Mouse (Mus musculus): ENCODE results near the gene Stxbp4. TPM values are rescaled to one million over a fixed set of nuclear protein-coding genes. Genes with fewer than 3 reads are reported as not detected.

The Stxbp4 gene
- 18.8 and 19.4 TPM in 2 replicates for polyA plus RNA-seq (2014; fragmentation: Nextera tagmentation; extraction: Ambion mirVana)

DNA sequence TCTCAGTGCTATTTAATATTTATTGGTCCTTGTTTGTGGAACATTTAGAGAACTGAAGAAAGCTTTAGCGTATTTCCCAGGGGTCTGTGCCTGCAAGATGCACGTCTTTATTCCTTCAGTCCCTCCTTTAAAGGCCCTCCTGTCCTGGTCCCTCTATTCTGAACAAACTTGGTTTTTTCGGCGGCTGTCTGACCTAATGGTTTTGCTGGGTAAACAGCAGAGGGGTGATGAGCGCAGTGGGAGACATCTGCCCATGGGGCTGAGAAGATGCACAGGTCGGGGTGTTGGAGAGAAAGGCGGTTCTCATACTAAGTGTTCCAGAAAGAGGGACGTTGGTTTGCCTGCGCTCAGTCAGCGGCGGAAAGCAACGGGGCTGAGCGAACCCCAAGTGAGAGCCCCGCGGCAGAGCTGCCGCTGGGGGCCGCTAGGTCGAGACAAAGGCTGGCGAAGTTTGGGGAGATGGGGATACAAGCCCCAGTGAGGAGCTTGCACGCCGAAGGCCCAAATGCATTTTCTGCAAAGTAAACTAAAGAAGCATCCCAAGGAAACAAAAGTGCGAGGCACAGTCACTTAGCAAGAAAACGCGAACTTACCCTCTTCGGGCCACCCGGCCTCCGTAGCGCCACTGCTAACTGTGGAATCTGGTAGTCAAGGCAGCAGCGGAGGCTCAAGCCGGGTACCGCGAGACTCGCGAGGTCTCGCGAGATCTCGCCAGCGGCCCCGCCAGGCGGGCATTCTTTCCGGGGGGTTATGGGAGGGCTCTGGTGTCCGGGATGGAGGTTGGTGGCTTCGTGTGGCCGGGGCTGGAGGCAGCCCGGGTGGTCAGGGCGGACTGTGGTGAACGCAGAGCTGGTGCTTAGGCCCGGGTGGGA is at the start of gene Stxbp4, which contains the start of gene Cox11:
Stxbp4 (minus strand) TSS at position 645 of the 872 bp plus-strand sequence.
Cox11 (plus strand) TSS at position 734 of the 872 bp plus-strand sequence.
- under 1% methylated on average over 48 of the region's 48 CpGs for WGBS
- H3K36me3 ChIP-seq (replicated peaks; ENCODE audit: control insufficient read depth, insufficient read depth): peaks cover 17% of the 10 kb centered on the region
- peak within 1 kb of the TSS; percentile 94 for H3K9ac ChIP-seq

GRCm38 (mm10) chr11:90687040-90687439 is 49.2 kb upstream of the Stxbp4 start:
- peaks cover 7% of the 10 kb centered on the region; the same call in 1 of the 2 replicates for H3K4me1 ChIP-seq (replicated peaks; ENCODE audit: control insufficient read depth, insufficient read depth, low read length)
- no peaks in the 10 kb centered on the region for H3K36me3 ChIP-seq (replicated peaks; ENCODE audit: control insufficient read depth, insufficient read depth)
- H3K9ac ChIP-seq: peak overlapping the region; percentile 66
- ATAC-seq (ENCODE audit: low FRiP score): peak; percentile 13; the same call in 1 of the 2 replicates
- no peaks in the 10 kb centered on the region for H3K9me3 ChIP-seq (ENCODE audit: control insufficient read depth, low read length)
- H3K4me2 ChIP-seq (replicated peaks): peak overlapping the region; percentile 90
- 2% methylated on average over 17 of the region's 17 CpGs for WGBS
- 0 out of 2 replicates have a peak overlapping the region, but pooled peaks have one; percentile 80 for H3K27ac ChIP-seq
- H3K4me3 ChIP-seq (replicated peaks; ENCODE audit: low read length): peak overlapping the region; percentile 62
- no peak for DNase-seq (ENCODE audit: low spot score)
- H3K27me3 ChIP-seq (ENCODE audit: control insufficient read depth, insufficient read depth, low read length): peaks cover 6% of the 10 kb centered on the region; the same call in 1 of the 2 replicates

More for the DNA sequence above, at the start of gene Stxbp4, which contains the start of gene Cox11:
- DNase-seq (ENCODE audit: low spot score) (peak; percentile 98), ATAC-seq (ENCODE audit: low FRiP score) (peak; percentile 96)
- Histone ChIP-seq H3K4me2 (replicated peaks) (peak within 1 kb of the TSS; percentile 59), H3K27me3 (ENCODE audit: control insufficient read depth, insufficient read depth, low read length) (no peaks in the 10 kb centered on the region), H3K27ac (peak within 1 kb of the TSS; percentile 94), H3K4me1 (replicated peaks; ENCODE audit: control insufficient read depth, insufficient read depth, low read length) (peaks cover 18% of the 10 kb centered on the region), H3K4me3 (replicated peaks; ENCODE audit: low read length) (peak within 1 kb of the TSS; percentile 86), H3K9me3 (ENCODE audit: control insufficient read depth, low read length) (no peaks in the 10 kb centered on the region)

DNA sequence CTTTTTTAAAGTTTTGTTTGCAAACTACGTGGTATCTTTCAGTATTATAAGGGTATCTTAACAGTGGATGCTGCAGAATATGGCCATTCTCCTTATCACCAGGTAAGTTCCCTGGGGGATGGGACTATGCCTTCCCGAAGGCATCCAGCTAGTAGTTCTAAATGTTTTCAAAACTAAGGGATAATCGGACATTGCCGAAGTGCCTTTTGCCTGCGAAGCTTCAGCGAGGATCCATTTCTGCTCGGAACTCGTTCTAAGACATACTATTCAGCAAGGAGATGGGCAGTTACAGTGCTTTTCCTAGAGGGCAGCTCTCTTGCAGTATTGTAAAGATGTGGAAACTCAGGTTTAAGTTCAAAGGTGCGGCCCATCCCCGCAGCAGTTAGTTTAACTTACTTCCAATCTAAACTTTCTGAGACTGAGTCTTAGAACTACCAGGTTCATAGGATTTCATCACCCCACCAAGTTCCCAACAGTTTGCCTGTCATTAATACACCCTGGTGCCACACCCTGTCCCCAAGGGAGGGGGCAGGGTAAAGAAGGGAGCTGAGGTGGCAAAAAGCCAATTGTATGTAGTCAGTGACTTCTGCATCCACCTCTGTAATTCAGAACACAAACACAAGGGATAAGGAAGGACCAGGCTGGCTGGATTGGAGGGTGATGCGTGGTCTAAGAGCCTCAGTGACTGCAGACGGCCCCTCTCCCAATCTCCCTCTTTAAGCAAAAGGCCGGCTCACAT is 48.6 kb upstream of the Stxbp4 start:
- peak overlapping the region; percentile 62 for H3K4me3 ChIP-seq (replicated peaks; ENCODE audit: low read length)
- ATAC-seq (ENCODE audit: low FRiP score) (no peak), DNase-seq (ENCODE audit: low spot score) (no peak)
- peaks cover 7% of the 10 kb centered on the region; the same call in 1 of the 2 replicates for H3K4me1 ChIP-seq (replicated peaks; ENCODE audit: control insufficient read depth, insufficient read depth, low read length)
- H3K9ac ChIP-seq: peak overlapping the region; percentile 66; the same call in 1 of the 2 replicates
- peak overlapping the region; percentile 90 for H3K4me2 ChIP-seq (replicated peaks)
- 73% methylated on average over 13 of the region's 13 CpGs for WGBS
- no peaks in the 10 kb centered on the region for H3K9me3 ChIP-seq (ENCODE audit: control insufficient read depth, low read length)
- H3K27me3 ChIP-seq (ENCODE audit: control insufficient read depth, insufficient read depth, low read length): peaks cover 6% of the 10 kb centered on the region; the same call in 1 of the 2 replicates
- H3K27ac ChIP-seq: no peak overlapping the region
- H3K36me3 ChIP-seq (replicated peaks; ENCODE audit: control insufficient read depth, insufficient read depth): no peaks in the 10 kb centered on the region

DNA sequence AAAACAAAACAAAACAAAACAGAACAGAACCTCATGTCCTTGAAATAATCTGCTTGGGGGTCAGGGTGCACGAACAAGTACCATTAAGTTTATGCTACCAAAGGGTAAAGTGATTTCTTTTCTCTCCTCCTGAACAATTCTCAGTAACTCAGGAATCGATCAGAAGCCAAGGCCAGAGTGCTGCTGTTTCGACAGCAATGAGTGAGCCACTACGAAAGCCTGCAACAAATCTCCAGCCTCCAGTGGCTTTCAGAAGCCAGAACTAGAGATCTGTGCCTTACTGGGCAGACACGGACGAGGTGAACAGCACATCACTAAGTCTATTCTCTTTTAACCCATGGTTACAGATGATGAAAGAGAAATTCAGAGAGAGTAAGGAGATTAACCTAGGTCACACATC is 47.3 kb upstream of the Stxbp4 start:
- no peak for ATAC-seq (ENCODE audit: low FRiP score)
- Histone ChIP-seq H3K4me3 (replicated peaks; ENCODE audit: low read length) (no peak overlapping the region), H3K27ac (no peak overlapping the region), H3K36me3 (replicated peaks; ENCODE audit: control insufficient read depth, insufficient read depth) (no peaks in the 10 kb centered on the region), H3K4me1 (replicated peaks; ENCODE audit: control insufficient read depth, insufficient read depth, low read length) (peaks cover 7% of the 10 kb centered on the region; the same call in 1 of the 2 replicates), H3K9ac (no peak overlapping the region), H3K27me3 (ENCODE audit: control insufficient read depth, insufficient read depth, low read length) (peaks cover 6% of the 10 kb centered on the region; the same call in 1 of the 2 replicates), H3K9me3 (ENCODE audit: control insufficient read depth, low read length) (no peaks in the 10 kb centered on the region), H3K4me2 (replicated peaks) (no peak overlapping the region)
- DNase-seq (ENCODE audit: low spot score): no peak
- WGBS: 81% methylated on average over 6 of the region's 6 CpGs

- Histone ChIP-seq H3K36me3 (replicated peaks; ENCODE audit: control insufficient read depth, insufficient read depth) (no peaks in the 10 kb centered on the region), H3K9me3 (ENCODE audit: control insufficient read depth, low read length) (no peaks in the 10 kb centered on the region), H3K9ac (no peak overlapping the region), H3K4me3 (replicated peaks; ENCODE audit: low read length) (no peak overlapping the region), H3K4me1 (replicated peaks; ENCODE audit: control insufficient read depth, insufficient read depth, low read length) (peaks cover 7% of the 10 kb centered on the region; the same call in 1 of the 2 replicates), H3K4me2 (replicated peaks) (no peak overlapping the region), H3K27ac (no peak overlapping the region), H3K27me3 (ENCODE audit: control insufficient read depth, insufficient read depth, low read length) (peaks cover 6% of the 10 kb centered on the region; the same call in 1 of the 2 replicates)
- ATAC-seq (ENCODE audit: low FRiP score): no peak
- no peak for DNase-seq (ENCODE audit: low spot score)
- WGBS: 80% methylated on average over 6 of the region's 6 CpGs
These were observed 46.9 kb upstream of the Stxbp4 start for GRCm38 (mm10) chr11:90684765-90685164.

DNA sequence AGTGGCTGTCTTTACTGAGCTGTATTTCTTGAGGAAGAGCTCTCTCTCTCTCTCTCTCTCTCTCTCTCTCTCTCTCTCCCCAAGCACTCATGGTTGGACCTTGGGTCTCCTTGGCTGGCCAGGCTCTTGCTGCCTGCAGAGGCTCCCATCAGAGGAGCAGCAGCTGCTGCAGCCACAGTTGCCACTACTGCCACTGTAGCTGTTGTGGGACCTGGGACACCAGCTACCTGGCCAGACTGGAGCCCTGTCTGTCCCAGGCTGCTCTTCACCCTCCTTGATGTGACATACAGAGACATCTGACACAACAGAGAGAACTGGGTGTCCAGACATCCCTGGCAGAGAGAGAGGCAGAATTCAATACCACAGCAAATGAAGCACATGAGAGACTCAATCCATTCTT is 43.3 kb upstream of the Stxbp4 start:
- no peak for DNase-seq (ENCODE audit: low spot score)
- Histone ChIP-seq H3K9me3 (ENCODE audit: control insufficient read depth, low read length) (no peaks in the 10 kb centered on the region), H3K27ac (no peak overlapping the region), H3K36me3 (replicated peaks; ENCODE audit: control insufficient read depth, insufficient read depth) (no peaks in the 10 kb centered on the region), H3K4me3 (replicated peaks; ENCODE audit: low read length) (no peak overlapping the region), H3K4me2 (replicated peaks) (no peak overlapping the region), H3K4me1 (replicated peaks; ENCODE audit: control insufficient read depth, insufficient read depth, low read length) (no peaks in the 10 kb centered on the region), H3K9ac (no peak overlapping the region), H3K27me3 (ENCODE audit: control insufficient read depth, insufficient read depth, low read length) (no peaks in the 10 kb centered on the region)
- no peak for ATAC-seq (ENCODE audit: low FRiP score)

- Histone ChIP-seq H3K4me3 (replicated peaks; ENCODE audit: low read length) (no peak overlapping the region), H3K9ac (no peak overlapping the region), H3K4me1 (replicated peaks; ENCODE audit: control insufficient read depth, insufficient read depth, low read length) (no peaks in the 10 kb centered on the region), H3K4me2 (replicated peaks) (no peak overlapping the region), H3K27ac (no peak overlapping the region), H3K36me3 (replicated peaks; ENCODE audit: control insufficient read depth, insufficient read depth) (no peaks in the 10 kb centered on the region), H3K27me3 (ENCODE audit: control insufficient read depth, insufficient read depth, low read length) (no peaks in the 10 kb centered on the region), H3K9me3 (ENCODE audit: control insufficient read depth, low read length) (no peaks in the 10 kb centered on the region)
- WGBS: 87% methylated on average over 5 of the region's 5 CpGs
- DNase-seq (ENCODE audit: low spot score): no peak
- no peak for ATAC-seq (ENCODE audit: low FRiP score)
These were observed 40.7 kb upstream of the Stxbp4 start for GRCm38 (mm10) chr11:90678582-90678981.

GRCm38 (mm10) chr11:90677771-90678288 is 39.9 kb upstream of the Stxbp4 start:
- Histone ChIP-seq H3K4me2 (replicated peaks) (no peak overlapping the region), H3K27ac (no peak overlapping the region), H3K4me3 (replicated peaks; ENCODE audit: low read length) (no peak overlapping the region), H3K4me1 (replicated peaks; ENCODE audit: control insufficient read depth, insufficient read depth, low read length) (no peaks in the 10 kb centered on the region), H3K9ac (no peak overlapping the region), H3K36me3 (replicated peaks; ENCODE audit: control insufficient read depth, insufficient read depth) (no peaks in the 10 kb centered on the region), H3K27me3 (ENCODE audit: control insufficient read depth, insufficient read depth, low read length) (no peaks in the 10 kb centered on the region), H3K9me3 (ENCODE audit: control insufficient read depth, low read length) (no peaks in the 10 kb centered on the region)
- ATAC-seq (ENCODE audit: low FRiP score): no peak
- WGBS: 68% methylated on average over 8 of the region's 8 CpGs
- no peak for DNase-seq (ENCODE audit: low spot score)

- Histone ChIP-seq H3K4me3 (replicated peaks; ENCODE audit: low read length) (no peak overlapping the region), H3K27ac (no peak overlapping the region), H3K9ac (no peak overlapping the region), H3K27me3 (ENCODE audit: control insufficient read depth, insufficient read depth, low read length) (no peaks in the 10 kb centered on the region), H3K4me2 (replicated peaks) (no peak overlapping the region), H3K4me1 (replicated peaks; ENCODE audit: control insufficient read depth, insufficient read depth, low read length) (no peaks in the 10 kb centered on the region), H3K36me3 (replicated peaks; ENCODE audit: control insufficient read depth, insufficient read depth) (no peaks in the 10 kb centered on the region), H3K9me3 (ENCODE audit: control insufficient read depth, low read length) (no peaks in the 10 kb centered on the region)
- ATAC-seq (ENCODE audit: low FRiP score): no peak
- no peak for DNase-seq (ENCODE audit: low spot score)
- 95% methylated on average over 7 of the region's 7 CpGs for WGBS
These were observed 39.1 kb upstream of the Stxbp4 start for GRCm38 (mm10) chr11:90677027-90677426.

All from hindbrain, embryonic 14.5 days (tissue).